Mouse (Mus musculus): ENCODE measurements around the gene Ift88.

- TF ChIP-seq GATA1 (IDR thresholded peaks at IDR 0.05; ENCODE audit: low read length) (no peak), TAL1 (IDR thresholded peaks at IDR 0.05; ENCODE audit: low read length) (no peak)
Measured at GRCm38 (mm10) chr14:57532577-57532976, 108.7 kb downstream of the Ift88 start.

All from erythroblast, embryonic 14.5 days (primary cell).